Mouse (Mus musculus) ES-E14 (cell line): ENCODE measurements at regions not wholly inside any gene's neighbourhood (a gene's known extent, or its start where the extent isn't known, plus 50 kb on each side); places are given as distances from the start of the nearest gene placed in this dataset.

Experiments used
- DNase-seq: peaks from one replicate; pipeline ENCODE4 v3.0.0-alpha.2; 2013; ENCODE audit warnings: low read depth, low spot score
- H3K27ac ChIP-seq: 2 replicates; pipeline ENCODE4 v1.5.1; 2012; ENCODE audit warnings: low read depth, mild to moderate bottlenecking, low read length, moderate library complexity, mixed read lengths; ENCODE audit not compliant: poor library complexity, insufficient read depth, severe bottlenecking
- H3K36me3 ChIP-seq: 2 replicates; pipeline ENCODE4 v1.6.1; 2012; ENCODE audit warnings: mild to moderate bottlenecking, low read length, moderate library complexity, mixed read lengths; ENCODE audit not compliant: control insufficient read depth, poor library complexity, insufficient read depth, severe bottlenecking
- H3K4me1 ChIP-seq, 2 experiments: fragments of 150-350 bp in 1 of 2; sonication (generic) in 1 of 2; 2 replicates each; pipeline ENCODE4 v1.6.1; 2012; ENCODE audit warnings: low read length in 2 of 2, mild to moderate bottlenecking in 1 of 2, mixed read lengths in 1 of 2; ENCODE audit not compliant: control insufficient read depth in 2 of 2, insufficient read depth in 2 of 2, poor library complexity in 1 of 2
- H3K4me3 ChIP-seq, 2 experiments: fragments of 150-350 bp in 1 of 2; sonication (generic) in 1 of 2; 2 replicates each; pipeline ENCODE4 v1.5.1; 2012; ENCODE audit warnings: low read length in 2 of 2, low read depth in 1 of 2, mild to moderate bottlenecking in 1 of 2, mixed read lengths in 1 of 2; ENCODE audit not compliant: insufficient read depth in 1 of 2, poor library complexity in 1 of 2, severe bottlenecking in 1 of 2
- H3K9ac ChIP-seq: 2 replicates; pipeline ENCODE4 v1.6.1; 2012; ENCODE audit warnings: low read depth, mild to moderate bottlenecking, low read length, mixed read lengths; ENCODE audit not compliant: poor library complexity, insufficient read depth, severe bottlenecking
- H3K9me3 ChIP-seq: fragments of 150-350 bp; sonication (generic); 2 replicates; pipeline ENCODE4 v1.6.1; 2012; ENCODE audit warnings: low read depth, mild to moderate bottlenecking, low read length; ENCODE audit not compliant: control insufficient read depth, insufficient read depth
- CHD2 ChIP-seq: IDR thresholded peaks from 2 replicates; pipeline ENCODE4 v1.6.1; 2014; ENCODE audit warnings: mild to moderate bottlenecking, low read depth, low read length, inconsistent platforms
- HCFC1 ChIP-seq: IDR thresholded peaks from 2 replicates; pipeline ENCODE4 v1.6.1; 2012; ENCODE audit warnings: low read length, inconsistent platforms, borderline replicate concordance; ENCODE audit not compliant: insufficient read depth
- MAFK ChIP-seq: IDR thresholded peaks from 2 replicates; pipeline ENCODE4 v1.6.1; 2014; ENCODE audit warnings: mild to moderate bottlenecking, low read depth, low read length, inconsistent platforms; ENCODE audit not compliant: insufficient read depth
- ZC3H11A ChIP-seq: IDR thresholded peaks from 2 replicates; pipeline ENCODE4 v1.6.1; 2012; ENCODE audit warnings: low read depth, mild to moderate bottlenecking, inconsistent platforms, low read length, borderline replicate concordance
- ZNF384 ChIP-seq: IDR thresholded peaks from 2 replicates; pipeline ENCODE4 v1.6.1; 2012; ENCODE audit warnings: low read depth, low read length, inconsistent platforms
- in situ Hi-C, 2 experiments: fragments of 600-800 bp; cut with MboI; formaldehyde crosslinking; loops; one replicate each; pipeline ENCODE4 v1.15.1; 2025; ENCODE audit warnings: low sequenced_read_pairs in 2 of 2, inconsistent platforms in 1 of 2; ENCODE audit not compliant: unreplicated experiment in 2 of 2

GRCm38 (mm10) chr10:9111051-9111450, 225.2 kb upstream of the Sash1 start:
- H3K4me1 ChIP-seq, result no peaks in the 10 kb centered on the region
- in situ Hi-C loops, result no loop called here
- no peak overlapping the region for H3K4me3 ChIP-seq
- no peaks in the 10 kb centered on the region for H3K36me3 ChIP-seq
- no peaks in the 10 kb centered on the region for H3K9me3 ChIP-seq
- H3K9ac ChIP-seq, result no peak overlapping the region
- no peak for TF ChIP-seq ZNF384
- no peak for TF ChIP-seq CHD2
- TF ChIP-seq MAFK, result no peak
- DNase-seq, result no peak
- no peak overlapping the region for H3K27ac ChIP-seq

DNA sequence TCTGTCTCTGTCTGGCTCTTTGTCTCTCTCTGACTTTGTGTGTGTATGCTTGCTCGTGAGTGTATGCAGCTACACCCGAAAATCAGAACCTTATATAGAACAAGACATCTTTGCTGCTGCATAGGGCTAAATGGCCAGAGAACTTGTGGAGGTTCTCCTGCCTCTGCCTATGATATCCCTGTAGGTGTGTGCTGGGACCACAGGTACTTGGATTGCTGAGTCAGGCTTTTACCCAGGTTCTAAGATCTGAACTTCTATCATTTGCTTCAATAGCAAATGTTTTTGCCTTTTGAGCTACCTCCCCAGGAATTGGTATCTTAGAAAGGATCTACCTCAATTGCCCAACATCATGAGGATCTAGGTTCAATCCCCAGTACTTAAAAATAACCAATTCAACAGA, 210.3 kb upstream of the Sash1 start:
- TF ChIP-seq HCFC1 (no peak), MAFK (0 out of 2 replicates have a peak, but pooled peaks have one; percentile 24), ZC3H11A (no peak)
- no peak for DNase-seq
- no peak overlapping the region for H3K4me3 ChIP-seq
- in situ Hi-C loops, result no loop called here
- H3K4me1 ChIP-seq, result peaks cover 0 to 3% of the 10 kb centered on the region in 2 experiments; a peak in 1 of 4 replicates
- no peaks in the 10 kb centered on the region for H3K9me3 ChIP-seq
- no peak overlapping the region for H3K27ac ChIP-seq
- no peaks in the 10 kb centered on the region for H3K36me3 ChIP-seq
- no peak overlapping the region for H3K9ac ChIP-seq

DNA sequence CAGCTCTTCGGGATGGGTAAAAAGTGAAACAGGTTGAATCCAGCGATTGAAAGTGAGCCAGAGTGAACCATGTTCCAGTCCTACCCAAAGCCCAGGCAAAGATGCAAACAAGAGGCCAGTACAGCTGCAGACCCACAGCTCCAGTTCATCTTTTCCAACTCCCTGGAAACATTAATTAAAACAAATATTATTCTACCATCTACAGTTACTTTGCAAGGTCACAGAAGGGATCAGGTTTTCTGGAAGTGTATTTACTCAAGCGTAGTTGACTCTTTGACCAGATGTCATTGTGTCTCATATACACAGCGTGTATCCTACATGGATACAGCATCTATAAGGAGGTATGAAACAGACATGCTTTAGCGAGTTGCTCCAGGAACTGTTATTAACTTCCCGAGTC, 209.3 kb upstream of the Sash1 start:
- no peaks in the 10 kb centered on the region for H3K9me3 ChIP-seq
- TF ChIP-seq CHD2 (no peak), ZC3H11A (no peak), ZNF384 (no peak), MAFK (no peak), HCFC1 (no peak)
- H3K4me3 ChIP-seq, result no peak overlapping the region
- H3K27ac ChIP-seq, result no peak overlapping the region
- in situ Hi-C loops, result no loop called here
- no peak overlapping the region for H3K9ac ChIP-seq
- DNase-seq, result no peak
- H3K4me1 ChIP-seq, result peaks cover 0 to 8% of the 10 kb centered on the region in 2 experiments; a peak in 1 of 4 replicates
- H3K36me3 ChIP-seq, result no peaks in the 10 kb centered on the region

DNA sequence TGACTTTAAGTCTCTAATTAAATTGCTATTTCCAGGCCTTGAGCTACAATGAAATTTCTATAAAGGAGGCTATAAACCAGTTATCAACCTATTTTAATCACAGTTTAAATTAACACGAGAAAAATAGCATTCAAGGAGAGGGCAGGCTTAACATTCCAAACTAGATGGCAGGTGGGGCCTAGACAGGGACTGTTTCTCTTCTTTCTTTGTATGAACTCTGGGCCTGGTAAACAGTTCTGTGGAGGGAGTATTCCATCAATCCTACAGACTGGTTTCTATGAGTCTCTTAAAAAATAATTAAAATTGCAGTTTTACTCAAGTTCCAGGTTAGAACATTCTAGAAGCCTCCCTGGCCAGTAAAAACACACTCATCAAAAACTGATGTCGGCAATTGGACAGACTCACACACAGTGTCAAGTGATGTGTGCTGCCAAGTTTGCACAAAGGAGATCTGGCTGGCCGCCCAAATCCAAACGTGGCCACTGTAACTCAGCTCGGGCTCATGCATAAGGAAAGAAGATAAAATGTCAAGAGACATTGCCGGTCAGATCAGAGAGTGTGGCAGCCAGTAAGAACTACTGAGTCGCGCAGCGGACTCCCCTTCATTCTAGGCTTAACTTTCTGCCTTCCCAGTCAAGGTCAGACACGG, 206.5 kb upstream of the Sash1 start:
- Histone ChIP-seq H3K27ac (no peak overlapping the region), H3K36me3 (no peaks in the 10 kb centered on the region), H3K4me1 (peaks cover 0 to 8% of the 10 kb centered on the region in 2 experiments; a peak in 1 of 4 replicates), H3K9ac (no peak overlapping the region), H3K4me3 (no peak overlapping the region), H3K9me3 (no peaks in the 10 kb centered on the region)
- in situ Hi-C loops, result no loop called here
- DNase-seq, result no peak
- TF ChIP-seq MAFK (no peak), ZC3H11A (no peak), HCFC1 (no peak), ZNF384 (no peak), CHD2 (no peak)

DNA sequence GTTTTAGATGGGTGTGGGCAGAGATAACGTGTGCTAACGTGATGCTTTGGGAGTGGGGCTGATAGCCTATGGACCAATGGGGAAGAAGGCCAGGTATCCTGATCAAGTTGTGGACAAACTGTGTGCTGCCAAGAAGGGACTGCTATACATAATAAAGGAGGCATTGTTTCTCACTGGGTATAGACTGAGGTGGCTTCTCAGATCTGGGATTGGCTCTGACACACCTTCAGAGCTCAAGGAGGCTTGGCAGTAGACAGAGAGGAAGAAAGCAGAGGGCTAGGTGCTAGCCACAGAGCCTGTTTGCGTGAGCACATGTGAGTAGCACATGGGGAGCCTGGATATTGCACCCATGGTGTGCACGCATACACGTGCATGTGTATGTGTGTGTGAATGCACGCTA, 205.1 kb upstream of the Sash1 start:
- no peak overlapping the region for H3K4me3 ChIP-seq
- TF ChIP-seq MAFK (no peak), ZC3H11A (no peak)
- H3K9ac ChIP-seq, result no peak overlapping the region
- H3K36me3 ChIP-seq, result no peaks in the 10 kb centered on the region
- H3K4me1 ChIP-seq, result peaks cover 4 to 15% of the 10 kb centered on the region in 2 experiments
- H3K9me3 ChIP-seq, result no peaks in the 10 kb centered on the region
- in situ Hi-C loops, result no loop called here
- peak; percentile 27 for DNase-seq
- H3K27ac ChIP-seq, result no peak overlapping the region
